Mouse (Mus musculus) right cerebral cortex, postnatal 14 days (tissue): ENCODE measurements around the gene Gdf3.
"Not testable (repeated sequence)": the region's sequence is repeated elsewhere in the genome, so short reads cannot be mapped to it uniquely, and the experiment has no call there.

Experiments used
- DNase-seq: peaks from one replicate; pipeline ENCODE4 v3.0.0; 2022

Gene Gdf3

GRCm38 (mm10) chr6:122604260-122604659, 5.6 kb downstream of the Gdf3 start:
- no peak for DNase-seq

GRCm38 (mm10) chr6:122602992-122603322, 6.9 kb downstream of the Gdf3 start:
- DNase-seq: no peak

- DNase-seq: peak; percentile 49
Measured at GRCm38 (mm10) chr6:122602242-122602991, 7.5 kb downstream of the Gdf3 start, which contains the start of gene Apobec1. Apobec1 (minus strand) TSS chr6:122602444.

- no peak for DNase-seq
Measured at GRCm38 (mm10) chr6:122601615-122602014, 8.3 kb downstream of the Gdf3 start.

GRCm38 (mm10) chr6:122601031-122601430, 8.9 kb downstream of the Gdf3 start:
- DNase-seq: no peak

- DNase-seq: no peak
Measured at GRCm38 (mm10) chr6:122600066-122600646, 9.7 kb downstream of the Gdf3 start.

- DNase-seq: no peak
Measured at GRCm38 (mm10) chr6:122599054-122599737, 10.7 kb downstream of the Gdf3 start.

GRCm38 (mm10) chr6:122598436-122598835, 11.5 kb downstream of the Gdf3 start:
- no peak for DNase-seq

GRCm38 (mm10) chr6:122598014-122598413, 11.9 kb downstream of the Gdf3 start:
- DNase-seq: no peak

- no peak for DNase-seq
Measured at GRCm38 (mm10) chr6:122596608-122597007, 13.3 kb downstream of the Gdf3 start.

- DNase-seq: peak; percentile 9
Measured at GRCm38 (mm10) chr6:122595637-122596036, 14.2 kb downstream of the Gdf3 start.

- DNase-seq: no peak
Measured at GRCm38 (mm10) chr6:122592905-122593304, 17.0 kb downstream of the Gdf3 start.

- DNase-seq: no peak
Measured at GRCm38 (mm10) chr6:122591027-122591758, 18.7 kb downstream of the Gdf3 start.

- DNase-seq: no peak
Measured at GRCm38 (mm10) chr6:122579086-122579485, 30.8 kb downstream of the Gdf3 start.

- no peak for DNase-seq
Measured at GRCm38 (mm10) chr6:122577030-122577429, 32.9 kb downstream of the Gdf3 start.

GRCm38 (mm10) chr6:122575037-122575436, 34.9 kb downstream of the Gdf3 start:
- not testable (repeated sequence) for DNase-seq

GRCm38 (mm10) chr6:122571617-122571959, 38.3 kb downstream of the Gdf3 start:
- DNase-seq: no peak

GRCm38 (mm10) chr6:122570695-122571616, 38.9 kb downstream of the Gdf3 start:
- DNase-seq: no peak

GRCm38 (mm10) chr6:122569762-122570161, 40.1 kb downstream of the Gdf3 start:
- DNase-seq: no peak

GRCm38 (mm10) chr6:122569113-122569512, 40.8 kb downstream of the Gdf3 start:
- no peak for DNase-seq

GRCm38 (mm10) chr6:122565070-122565784, 44.7 kb downstream of the Gdf3 start:
- no peak for DNase-seq

- DNase-seq: peak; percentile 73
Measured at GRCm38 (mm10) chr6:122562463-122562862, 47.4 kb downstream of the Gdf3 start.
